Mouse (Mus musculus): ENCODE results near the gene Nthl1.

DNA sequence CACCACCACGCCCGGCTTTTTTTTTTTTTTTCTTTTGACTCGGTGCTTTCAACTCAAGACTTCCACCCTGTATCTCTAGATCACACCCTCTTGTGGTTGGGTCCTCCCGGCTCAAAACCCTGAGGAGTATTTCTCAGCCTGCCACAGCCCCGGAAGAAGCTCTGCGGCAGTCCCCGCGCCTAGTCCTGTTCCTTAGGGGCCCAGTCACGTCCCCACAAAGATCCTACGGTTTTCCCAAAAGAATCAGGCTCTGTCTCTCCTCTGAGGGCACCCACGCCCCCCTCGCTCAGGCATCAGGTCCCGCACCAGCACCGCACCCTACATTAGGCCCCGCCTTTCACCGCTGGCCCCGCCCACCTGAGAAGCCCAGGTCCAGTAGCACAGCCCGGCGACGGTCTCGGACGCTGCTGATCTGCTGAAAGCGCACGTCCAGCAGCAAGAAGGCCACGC lies 54.7 kb downstream of the Nthl1 start:
- TF ChIP-seq CTCF (conservative IDR thresholded peaks at IDR 0.05; ENCODE audit: low read length) (no peak), POU5F1 (IDR thresholded peaks at IDR 0.05; ENCODE audit: borderline replicate concordance, low read length) (no peak)

Measured in E14TG2a.4 (cell line).